Mouse (Mus musculus) c-Kit-negative CD71-positive TER-119-positive erythroid progenitor cells, embryonic 14.5 days (primary cell): ENCODE measurements around the gene Lrrc42.

Experiments
- DNase-seq: peaks from one replicate; pipeline ENCODE4 v3.0.0-alpha.2; 2013; ENCODE audit warnings: low read depth, low spot score

Gene Lrrc42

DNA sequence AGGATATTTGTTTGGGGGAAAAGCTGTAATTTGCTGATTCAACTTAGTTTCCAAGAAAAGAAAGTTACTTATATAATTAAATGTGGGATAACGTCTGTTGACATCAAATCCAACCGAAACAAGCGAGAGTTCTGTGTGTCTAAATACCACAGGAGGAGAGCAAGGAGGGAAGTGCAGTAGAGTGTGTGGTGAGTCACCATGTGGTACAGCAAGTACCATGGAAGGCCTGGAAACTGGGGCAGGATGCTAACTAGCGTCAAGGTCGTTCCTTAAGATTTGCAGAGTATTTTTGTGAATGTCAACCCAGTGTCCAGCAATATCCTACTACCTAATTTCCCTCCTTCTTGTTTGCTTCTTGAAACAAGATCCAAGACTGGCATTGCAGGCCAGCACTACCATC is 55.3 kb downstream of the Lrrc42 start:
- DNase-seq, result no peak

DNA sequence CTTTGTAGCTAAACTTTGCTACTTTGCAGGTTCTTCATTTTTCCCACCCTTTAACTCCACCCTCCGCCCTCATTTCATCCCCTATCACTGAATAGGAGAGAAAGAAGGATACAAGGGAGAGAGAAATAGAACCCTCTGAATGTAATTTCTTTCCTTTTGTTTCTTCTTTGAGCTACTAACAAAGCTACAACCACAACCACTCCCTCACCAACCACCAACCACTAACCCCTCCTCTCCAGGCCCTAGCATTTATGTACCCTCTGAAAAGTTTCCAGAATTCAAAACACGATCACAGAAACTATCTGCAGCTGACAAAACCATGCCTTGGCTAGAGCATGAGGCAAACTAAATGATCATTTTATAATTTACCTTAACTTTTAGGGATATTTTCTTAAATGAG is 56.9 kb downstream of the Lrrc42 start:
- DNase-seq, result no peak

DNA sequence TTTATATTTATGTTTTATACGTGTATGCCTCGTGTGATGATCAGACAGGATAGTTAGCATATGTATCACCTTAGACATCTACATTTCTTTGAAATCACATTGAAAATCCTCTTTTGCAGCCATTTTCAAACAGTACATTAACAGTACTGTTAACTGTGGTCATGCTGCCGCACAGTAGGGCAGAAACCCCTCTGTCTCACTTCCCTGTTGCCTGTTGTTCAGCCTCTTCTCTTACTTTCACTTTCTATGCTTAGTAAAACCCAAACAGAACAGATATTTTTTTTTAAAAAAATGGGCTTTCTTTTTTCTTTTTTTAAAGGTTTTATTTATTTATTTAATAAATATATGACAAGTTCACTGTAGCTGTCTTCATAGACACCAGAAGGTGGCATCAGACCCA is 59.5 kb downstream of the Lrrc42 start:
- DNase-seq, result no peak

DNA sequence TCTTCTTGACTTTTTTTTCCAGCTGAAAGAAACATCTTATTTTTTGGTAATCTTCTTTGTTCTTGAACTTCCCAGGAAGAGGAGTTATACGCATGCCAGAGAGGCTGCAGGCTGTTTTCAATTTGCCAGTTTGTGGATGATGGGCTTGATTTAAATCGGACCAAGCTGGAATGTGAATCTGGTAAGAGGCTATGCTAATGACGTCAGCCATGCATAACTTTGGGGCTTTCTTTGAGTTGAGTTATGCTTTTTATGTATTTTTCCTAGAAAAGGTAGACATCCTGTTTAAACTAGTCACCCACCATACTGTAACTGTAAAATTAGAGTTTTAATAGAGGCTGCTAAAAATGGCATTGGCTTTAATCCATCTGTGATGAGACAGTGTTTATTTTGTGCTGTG is 67.6 kb downstream of the Lrrc42 start:
- no peak for DNase-seq
